Mouse (Mus musculus) kidney, embryonic 14.5 days (tissue): ENCODE measurements around the gene Slco1a5. TPM values are rescaled to one million over a fixed set of nuclear protein-coding genes. Genes with fewer than 3 reads are reported as not detected.
A peak's percentile ranks its signal among the peaks of the same experiment; 100 is the strongest.
"Not testable (repeated sequence)": the region's sequence is repeated elsewhere in the genome, so short reads cannot be mapped to it uniquely, and the experiment has no call there.

ENCODE experiments used
- ATAC-seq: fragments of 200-750 bp; cut with Nextera tagmentation; 2 replicates; pipeline ENCODE4 v1.8.0; 2017; ENCODE audit warnings: moderate number of reproducible peaks, mild to moderate bottlenecking, moderate TSS enrichment, moderate library complexity; ENCODE audit not compliant: low FRiP score, low TSS enrichment
- H3K27ac ChIP-seq: fragments of 300-500 bp; sonication (generic); 2 replicates; pipeline ENCODE4 v1.5.1; 2014; ENCODE audit warnings: low read depth, mild to moderate bottlenecking, low read length, moderate library complexity, mixed read lengths
- H3K27me3 ChIP-seq: fragments of 300-500 bp; sonication (generic); 2 replicates; pipeline ENCODE4 v1.6.1; 2014; ENCODE audit warnings: mild to moderate bottlenecking, low read length; ENCODE audit not compliant: control insufficient read depth, insufficient read depth
- H3K36me3 ChIP-seq: fragments of 300-500 bp; sonication (generic); 2 replicates; pipeline ENCODE4 v1.6.1; 2014; ENCODE audit warnings: low read length, mixed read lengths; ENCODE audit not compliant: control insufficient read depth, insufficient read depth
- H3K4me1 ChIP-seq: fragments of 300-500 bp; sonication (generic); 2 replicates; pipeline ENCODE4 v1.6.1; 2014; ENCODE audit warnings: low read length, mixed read lengths; ENCODE audit not compliant: control insufficient read depth, insufficient read depth
- H3K4me2 ChIP-seq: fragments of 300-500 bp; sonication (generic); replicated peaks from 2 replicates; pipeline ENCODE4 v1.6.1; 2014; ENCODE audit warnings: low read depth, mild to moderate bottlenecking, low read length
- H3K4me3 ChIP-seq: fragments of 300-500 bp; sonication (generic); 2 replicates; pipeline ENCODE4 v1.5.1; 2014; ENCODE audit warnings: mild to moderate bottlenecking, low read length
- H3K9ac ChIP-seq: fragments of 300-500 bp; sonication (generic); 2 replicates; pipeline ENCODE4 v1.6.1; 2014; ENCODE audit warnings: low read depth, mild to moderate bottlenecking, low read length, moderate library complexity
- H3K9me3 ChIP-seq: fragments of 300-500 bp; sonication (generic); 2 replicates; pipeline ENCODE4 v1.6.1; 2016; ENCODE audit warnings: low read length; ENCODE audit not compliant: control insufficient read depth
- WGBS: fragments of 180-500 bp; shearing (Covaris S2); extraction: QIAGEN DNeasy Blood & Tissue Kit; methylation state at CpG from one replicate; pipeline ENCODE4 v1.1.7; 2014; 5-methylcytosine and 5-hydroxymethylcytosine counted together
- polyA plus RNA-seq: library from polyadenylated mRNA; unstranded; fragments of >200 nt; fragmentation: Nextera tagmentation; extraction: Ambion mirVana; gene quantifications from 2 replicates; pipeline ENCODE4 v1.2.1, GENCODE M21; 2014

Slco1a5 gene
- 0.12 TPM in 1 of 2 replicates, not detected in the other for polyA plus RNA-seq

GRCm38 (mm10) chr6:142322881-142323280 is at the start of gene Slco1a5:
TSS of gene Slco1a5 (minus strand) at chr6:142322981.
- no peak for ATAC-seq
- no peak within 1 kb of the TSS for H3K4me2 ChIP-seq
- WGBS: 40% methylated on average over 4 of the region's 4 CpGs
- H3K4me1 ChIP-seq: no peaks in the 10 kb centered on the region
- no peak within 1 kb of the TSS for H3K9ac ChIP-seq
- H3K4me3 ChIP-seq: no peak within 1 kb of the TSS
- H3K36me3 ChIP-seq: no peaks in the 10 kb centered on the region
- no peaks in the 10 kb centered on the region for H3K9me3 ChIP-seq
- H3K27ac ChIP-seq: no peak within 1 kb of the TSS
- no peaks in the 10 kb centered on the region for H3K27me3 ChIP-seq

GRCm38 (mm10) chr6:142369568-142369967 is 46.8 kb upstream of the Slco1a5 start:
- peaks cover 31% of the 10 kb centered on the region; the same call in 1 of the 2 replicates for H3K36me3 ChIP-seq
- H3K27ac ChIP-seq: no peak overlapping the region
- no peak overlapping the region for H3K4me3 ChIP-seq
- 92% methylated on average over 3 of the region's 3 CpGs for WGBS
- no peak overlapping the region for H3K4me2 ChIP-seq
- no peaks in the 10 kb centered on the region for H3K9me3 ChIP-seq
- no peaks in the 10 kb centered on the region for H3K4me1 ChIP-seq
- H3K27me3 ChIP-seq: no peaks in the 10 kb centered on the region
- H3K9ac ChIP-seq: no peak overlapping the region
- ATAC-seq: no peak

- no peak for ATAC-seq
- Histone ChIP-seq H3K36me3 (peaks cover 34% of the 10 kb centered on the region; the same call in 1 of the 2 replicates), H3K4me1 (no peaks in the 10 kb centered on the region), H3K9ac (no peak overlapping the region), H3K27ac (no peak overlapping the region), H3K4me3 (no peak overlapping the region), H3K27me3 (no peaks in the 10 kb centered on the region), H3K4me2 (no peak overlapping the region), H3K9me3 (no peaks in the 10 kb centered on the region)
- WGBS: 85% methylated on average over 3 of the region's 3 CpGs
Measured at GRCm38 (mm10) chr6:142367565-142367964, 44.8 kb upstream of the Slco1a5 start.

- ATAC-seq: 0 out of 2 replicates have a peak, but pooled peaks have one; percentile 8
- Histone ChIP-seq H3K36me3 (peaks cover 33% of the 10 kb centered on the region), H3K4me1 (no peaks in the 10 kb centered on the region), H3K27ac (no peak overlapping the region), H3K9me3 (no peaks in the 10 kb centered on the region), H3K4me3 (no peak overlapping the region), H3K9ac (no peak overlapping the region), H3K27me3 (no peaks in the 10 kb centered on the region), H3K4me2 (no peak overlapping the region)
- WGBS: 92% methylated on average over 10 of the region's 10 CpGs
Measured at GRCm38 (mm10) chr6:142366473-142367018, 43.8 kb upstream of the Slco1a5 start.

- Histone ChIP-seq H3K4me2 (no peak overlapping the region), H3K36me3 (peaks cover 38% of the 10 kb centered on the region)
- peak; percentile 83 for ATAC-seq
Measured at GRCm38 (mm10) chr6:142365742-142366472, 43.1 kb upstream of the Slco1a5 start.

GRCm38 (mm10) chr6:142363019-142363576 is 40.3 kb upstream of the Slco1a5 start:
- no peaks in the 10 kb centered on the region for H3K4me1 ChIP-seq
- no peak overlapping the region for H3K4me2 ChIP-seq
- H3K27ac ChIP-seq: no peak overlapping the region
- peaks cover 62% of the 10 kb centered on the region for H3K36me3 ChIP-seq
- H3K9ac ChIP-seq: no peak overlapping the region
- WGBS: 73% methylated on average over 9 of the region's 9 CpGs
- no peaks in the 10 kb centered on the region for H3K27me3 ChIP-seq
- no peak for ATAC-seq
- H3K4me3 ChIP-seq: no peak overlapping the region
- no peaks in the 10 kb centered on the region for H3K9me3 ChIP-seq

More at GRCm38 (mm10) chr6:142365742-142366472, 43.1 kb upstream of the Slco1a5 start:
- H3K9me3 ChIP-seq: no peaks in the 10 kb centered on the region
- WGBS: 63% methylated on average over 8 of the region's 8 CpGs
- H3K4me1 ChIP-seq: no peaks in the 10 kb centered on the region
- H3K9ac ChIP-seq: no peak overlapping the region
- H3K4me3 ChIP-seq: no peak overlapping the region
- H3K27ac ChIP-seq: no peak overlapping the region
- no peaks in the 10 kb centered on the region for H3K27me3 ChIP-seq

GRCm38 (mm10) chr6:142362036-142362435 is 39.3 kb upstream of the Slco1a5 start:
- Histone ChIP-seq H3K27ac (no peak overlapping the region), H3K9me3 (no peaks in the 10 kb centered on the region), H3K9ac (no peak overlapping the region), H3K27me3 (no peaks in the 10 kb centered on the region), H3K4me1 (no peaks in the 10 kb centered on the region), H3K4me3 (no peak overlapping the region), H3K4me2 (no peak overlapping the region), H3K36me3 (peaks cover 70% of the 10 kb centered on the region)
- ATAC-seq: no peak
- WGBS: 90% methylated on average over 6 of the region's 6 CpGs

GRCm38 (mm10) chr6:142357106-142357505 is 34.3 kb upstream of the Slco1a5 start:
- 79% methylated on average over 7 of the region's 7 CpGs for WGBS
- Histone ChIP-seq H3K36me3 (peaks cover 72% of the 10 kb centered on the region), H3K4me1 (no peaks in the 10 kb centered on the region), H3K9ac (no peak overlapping the region), H3K4me2 (no peak overlapping the region), H3K27me3 (no peaks in the 10 kb centered on the region), H3K27ac (no peak overlapping the region), H3K4me3 (no peak overlapping the region), H3K9me3 (no peaks in the 10 kb centered on the region)
- no peak for ATAC-seq

- H3K4me3 ChIP-seq, ATAC-seq, H3K9ac ChIP-seq, H3K27me3 ChIP-seq, H3K9me3 ChIP-seq, H3K27ac ChIP-seq, H3K4me1 ChIP-seq, H3K4me2 ChIP-seq: not testable (repeated sequence)
- H3K36me3 ChIP-seq: peaks cover 52% of the 10 kb centered on the region
- WGBS: 90% methylated on average over 3 of the region's 3 CpGs
Measured at GRCm38 (mm10) chr6:142352099-142352498, 29.3 kb upstream of the Slco1a5 start.
